Mouse (Mus musculus) left cerebral cortex, postnatal 36 days (tissue): ENCODE measurements at regions not wholly inside any gene's neighbourhood (a gene's known extent, or its start where the extent isn't known, plus 50 kb on each side); places are given as distances from the start of the nearest gene placed in this dataset.

ENCODE experiments used
- DNase-seq, 2 experiments: peaks; one replicate each; pipeline ENCODE4 v3.0.0; 2021 to 2022; ENCODE audit warnings: low spot score in 2 of 2, mixed read lengths in 1 of 2
- intact Hi-C: fragments of 180-260 bp; cut with DNase I; formaldehyde crosslinking; loops from one replicate; pipeline ENCODE4 v1.15.1; 2025

- intact Hi-C loops: no loop called here
- DNase-seq: no peak
Measured at GRCm38 (mm10) chr6:134320379-134320932, 75.7 kb upstream of the Bcl2l14 start.

GRCm38 (mm10) chr6:134324001-134324400, 72.1 kb upstream of the Bcl2l14 start:
- intact Hi-C loops: no loop called here
- DNase-seq: no peak

DNA sequence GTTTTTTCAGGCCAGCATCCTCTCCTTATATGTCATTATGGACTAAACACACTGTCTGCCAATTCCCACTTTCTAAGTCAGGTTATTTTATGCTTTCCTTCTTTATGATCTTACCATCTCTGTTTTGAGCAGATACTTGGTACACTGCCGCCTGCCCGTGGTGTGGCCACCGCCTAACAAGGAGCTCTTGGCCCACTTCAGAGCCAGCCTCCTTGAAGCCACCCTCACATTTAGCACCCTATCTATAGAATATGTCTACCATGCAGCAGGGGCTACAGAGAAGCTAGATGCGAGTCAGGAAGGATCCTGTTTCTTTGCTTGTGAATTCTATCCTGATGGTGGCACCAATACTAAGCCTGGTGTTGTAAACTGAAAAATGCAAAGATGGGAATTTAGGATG, 70.6 kb upstream of the Bcl2l14 start:
- intact Hi-C loops: no loop called here

GRCm38 (mm10) chr6:134329550-134330299, 66.4 kb upstream of the Bcl2l14 start:
- no peak for DNase-seq
- intact Hi-C loops: no loop called here

More for the DNA sequence above, 70.6 kb upstream of the Bcl2l14 start:
- DNase-seq: peak in 1 of 2 experiments; percentile 19

GRCm38 (mm10) chr6:134330300-134330640, 65.8 kb upstream of the Bcl2l14 start:
- intact Hi-C loops: no loop called here
- no peak for DNase-seq

DNA sequence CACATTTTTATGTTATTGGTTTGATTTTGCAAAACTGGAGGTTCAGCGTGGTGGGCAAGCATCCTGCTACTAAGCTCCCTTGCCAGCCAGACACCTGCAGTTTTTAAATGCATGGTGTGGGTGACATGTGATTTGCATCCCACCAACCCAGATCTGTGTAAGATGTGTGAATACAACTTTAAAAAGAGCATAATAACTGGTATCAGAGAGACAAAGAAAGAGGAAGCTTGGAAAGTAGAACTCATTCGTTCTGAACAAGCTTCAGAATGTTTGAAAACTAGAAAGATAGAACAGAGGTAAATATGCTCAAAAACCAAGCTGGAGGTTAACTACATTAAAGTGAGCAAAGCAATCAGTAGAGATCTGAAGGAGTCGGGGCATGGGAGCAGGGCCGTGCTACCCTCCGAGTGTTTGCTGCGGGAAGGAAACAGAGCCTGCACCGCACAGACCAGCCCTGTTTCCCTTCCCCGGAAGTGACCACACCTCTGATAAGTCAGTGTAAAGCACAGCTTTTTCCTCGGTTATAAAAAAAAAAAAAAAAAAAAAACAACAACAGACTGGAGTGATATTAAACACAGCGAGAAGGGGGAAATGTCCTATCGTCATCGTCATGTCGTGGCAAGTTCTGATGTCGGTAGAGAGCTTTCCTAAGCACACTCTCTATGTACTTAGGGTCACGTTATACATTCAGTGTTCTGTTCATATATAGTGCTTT, 63.2 kb upstream of the Bcl2l14 start:
- no peak for DNase-seq
- intact Hi-C loops: no loop called here

GRCm38 (mm10) chr6:134335711-134336110, 60.4 kb upstream of the Bcl2l14 start:
- intact Hi-C loops: no loop called here
- DNase-seq: no peak

GRCm38 (mm10) chr6:134342796-134343605, 53.1 kb upstream of the Bcl2l14 start:
- DNase-seq: no peak
- intact Hi-C loops: no loop called here

DNA sequence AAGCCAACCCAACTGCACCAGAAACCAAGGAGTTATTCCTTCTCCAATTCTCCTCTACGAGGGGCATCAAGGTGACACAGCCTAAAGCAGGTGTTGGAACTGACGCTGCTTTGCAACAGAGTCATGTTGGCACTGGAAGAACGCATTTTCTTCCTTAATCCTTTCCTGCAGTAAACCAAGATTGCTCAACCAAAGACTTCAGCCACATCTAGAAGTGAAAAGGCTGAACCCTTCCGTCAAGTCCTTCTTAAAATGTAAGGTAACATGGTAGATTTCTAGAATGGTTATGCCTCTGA, 52.6 kb upstream of the Bcl2l14 start:
- no peak for DNase-seq
- intact Hi-C loops: no loop called here
